Mouse (Mus musculus): ENCODE results near the gene Trpd52l3. TPM values are rescaled to one million over a fixed set of nuclear protein-coding genes. Genes with fewer than 3 reads are reported as not detected.

Gene Trpd52l3
- total and polyA plus RNA-seq, 2 experiments = not detected

DNA sequence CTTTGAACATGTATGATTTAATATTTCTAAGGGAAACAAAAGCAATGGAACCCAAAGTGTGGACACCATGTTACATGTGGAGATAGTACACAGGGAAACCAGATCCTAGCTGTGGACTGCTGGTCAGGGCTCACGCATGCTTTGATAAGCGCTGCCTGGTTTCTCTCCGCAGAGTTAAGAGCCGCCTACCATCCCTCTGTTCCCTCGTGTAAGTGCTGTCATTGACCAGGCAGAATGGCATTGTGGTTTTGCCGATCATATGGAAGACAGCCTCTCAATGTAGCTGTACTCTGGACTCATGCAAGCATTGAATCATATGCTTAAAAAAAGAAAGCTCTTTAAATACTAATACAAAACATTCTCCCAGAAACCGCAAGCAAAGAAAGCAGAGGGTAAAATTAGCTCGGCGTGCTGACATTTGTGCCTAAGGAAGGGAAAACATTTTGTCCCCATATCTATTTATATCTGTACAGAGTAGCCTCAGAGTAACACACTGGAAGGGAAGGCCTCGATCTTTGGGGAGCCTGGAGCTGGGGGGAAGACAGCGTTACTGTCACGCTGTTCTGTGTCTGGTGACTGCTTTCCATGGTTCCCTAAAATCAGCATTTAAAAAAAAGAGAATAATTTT lies 17.0 kb upstream of the Trpd52l3 start:
- Histone ChIP-seq H3K4me3 (ENCODE audit: insufficient read depth, low read depth, low read length) (no peak overlapping the region), H3K36me3 (ENCODE audit: control insufficient read depth, insufficient read depth, low read length) (no peaks in the 10 kb centered on the region), H3K79me2 (ENCODE audit: control insufficient read depth, insufficient read depth, low read length) (no peaks in the 10 kb centered on the region), H3K27ac (replicated peaks; ENCODE audit: insufficient read depth, low read depth, low read length) (no peak overlapping the region), H3K9ac (ENCODE audit: low read depth, low read length) (no peak overlapping the region), H3K27me3 (ENCODE audit: control insufficient read depth, insufficient read depth, low read length) (no peaks in the 10 kb centered on the region), H3K4me1 (ENCODE audit: control insufficient read depth, insufficient read depth, low read length) (peaks cover 4% of the 10 kb centered on the region; the same call in 1 of the 2 replicates)
- DNase-seq (ENCODE audit: extremely low read depth, low read depth, low spot score) = no peak
- TF ChIP-seq POLR2A (IDR thresholded peaks at IDR 0.05; ENCODE audit: extremely low read depth, insufficient read depth, low read length) = no peak
- WGBS = 89% methylated on average over 12 of the region's 12 CpGs

DNA sequence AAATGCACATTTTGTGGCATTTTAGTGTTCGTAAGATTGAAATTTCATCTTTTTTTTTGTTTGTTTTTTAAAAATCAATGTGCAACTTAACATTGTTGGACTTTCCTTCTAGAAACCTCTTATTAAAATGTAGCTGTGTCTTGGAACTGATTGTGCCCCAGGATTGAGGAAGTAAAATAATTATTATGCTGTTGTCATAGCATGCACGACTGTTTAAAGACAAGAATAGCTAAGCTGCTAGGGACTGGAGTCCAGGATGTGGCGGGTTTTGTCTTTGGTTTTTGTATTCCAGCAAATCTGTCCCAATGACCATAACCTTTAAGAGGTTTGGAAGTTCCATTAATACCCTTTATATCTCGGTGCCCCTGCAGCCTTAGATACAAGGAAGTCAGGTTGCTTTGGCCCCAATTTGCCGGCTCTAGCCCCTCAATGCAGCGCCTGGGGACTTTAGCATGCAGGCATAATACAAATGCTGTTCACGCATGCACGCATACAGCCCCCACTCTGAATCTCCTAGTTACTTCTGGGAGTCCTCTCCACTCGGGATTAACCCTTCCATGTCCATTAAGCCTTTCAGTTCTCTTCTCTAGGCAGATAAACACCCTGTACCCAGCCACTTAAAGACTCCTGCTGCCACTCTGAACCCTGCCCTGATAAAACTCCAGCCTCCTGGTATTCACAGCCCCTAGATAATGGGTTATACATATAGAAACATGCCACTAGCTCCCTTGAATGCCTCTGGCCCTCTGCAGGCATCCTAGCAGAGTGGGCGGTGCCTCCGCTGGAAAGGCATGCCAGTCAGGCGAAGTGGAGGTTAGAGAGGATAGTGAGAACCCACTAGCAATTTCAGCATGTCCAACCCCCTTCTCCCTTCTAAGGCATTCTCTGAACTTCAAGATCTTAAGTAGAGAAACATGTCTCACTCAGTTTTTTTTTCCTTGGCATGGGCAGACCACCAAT lies 2.9 kb upstream of the Trpd52l3 start:
- Histone ChIP-seq H3K79me2 (ENCODE audit: control insufficient read depth, insufficient read depth, low read length) (no peaks in the 10 kb centered on the region), H3K27me3 (ENCODE audit: control insufficient read depth, insufficient read depth, low read length) (no peaks in the 10 kb centered on the region), H3K9ac (ENCODE audit: low read depth, low read length) (no peak overlapping the region), H3K4me1 (ENCODE audit: control insufficient read depth, insufficient read depth, low read length) (no peaks in the 10 kb centered on the region), H3K36me3 (ENCODE audit: control insufficient read depth, insufficient read depth, low read length) (no peaks in the 10 kb centered on the region), H3K4me3 (ENCODE audit: insufficient read depth, low read depth, low read length) (no peak overlapping the region), H3K27ac (replicated peaks; ENCODE audit: insufficient read depth, low read depth, low read length) (no peak overlapping the region)
- 79% methylated on average over 12 of the region's 12 CpGs for WGBS
- TF ChIP-seq POLR2A (IDR thresholded peaks at IDR 0.05; ENCODE audit: extremely low read depth, insufficient read depth, low read length) (no peak), CTCF (IDR thresholded peaks at IDR 0.05; ENCODE audit: low read depth, low read length) (no peak)
- no peak for DNase-seq (ENCODE audit: extremely low read depth, low read depth, low spot score)

DNA sequence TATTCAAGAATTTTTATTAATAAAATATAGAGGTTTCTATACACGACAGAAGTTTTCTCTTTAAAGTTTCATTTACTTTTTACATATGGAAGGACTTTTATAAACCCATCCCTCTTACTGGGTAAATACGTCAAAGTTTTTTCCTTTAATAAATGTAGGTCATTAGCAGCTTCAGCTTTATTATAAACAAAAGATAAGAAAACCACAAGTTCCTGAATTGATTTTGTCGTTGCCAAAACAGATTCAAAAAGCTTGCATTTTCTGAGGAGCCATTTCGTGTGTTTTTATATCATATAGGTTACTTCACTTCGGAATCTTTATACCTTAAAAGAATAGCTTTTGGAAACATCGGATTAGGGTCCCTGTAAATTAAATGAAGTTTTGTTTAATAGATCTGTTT lies 2.0 kb upstream of the Trpd52l3 start:
- no peak overlapping the region for H3K9ac ChIP-seq (ENCODE audit: low read depth, low read length)
- no peak for DNase-seq (ENCODE audit: extremely low read depth, low read depth, low spot score)
- H3K4me1 ChIP-seq (ENCODE audit: control insufficient read depth, insufficient read depth, low read length) = no peaks in the 10 kb centered on the region
- H3K36me3 ChIP-seq (ENCODE audit: control insufficient read depth, insufficient read depth, low read length) = no peaks in the 10 kb centered on the region
- 77% methylated on average over 6 of the region's 6 CpGs for whole genome bisulfite sequencing
- H3K79me2 ChIP-seq (ENCODE audit: control insufficient read depth, insufficient read depth, low read length) = no peaks in the 10 kb centered on the region
- TF ChIP-seq POLR2A (IDR thresholded peaks at IDR 0.05; ENCODE audit: extremely low read depth, insufficient read depth, low read length) (no peak), CTCF (IDR thresholded peaks at IDR 0.05; ENCODE audit: low read depth, low read length) (no peak)
- H3K27me3 ChIP-seq (ENCODE audit: control insufficient read depth, insufficient read depth, low read length) = no peaks in the 10 kb centered on the region
- H3K4me3 ChIP-seq (ENCODE audit: insufficient read depth, low read depth, low read length) = no peak overlapping the region
- H3K27ac ChIP-seq (replicated peaks; ENCODE audit: insufficient read depth, low read depth, low read length) = no peak overlapping the region

DNA sequence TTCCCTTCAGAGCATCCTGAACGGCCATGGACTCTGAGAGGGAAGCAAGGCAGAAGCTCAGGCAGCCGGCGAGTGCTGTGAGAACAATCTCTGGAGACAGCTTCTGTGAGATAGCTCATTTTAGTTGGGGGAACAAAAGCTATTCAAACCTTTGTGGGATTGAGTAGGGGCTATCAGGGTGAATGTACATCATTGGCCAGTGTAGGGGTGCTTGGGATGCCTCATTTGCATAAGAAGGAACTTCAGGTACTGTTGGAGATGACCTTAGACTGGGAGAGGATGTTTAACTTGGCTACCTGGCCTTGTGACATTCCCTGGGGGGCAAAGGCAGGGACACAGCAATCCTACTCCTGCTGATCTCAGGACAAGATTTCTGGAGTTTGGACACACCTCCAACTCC lies 2.8 kb downstream of the Trpd52l3 start:
- TF ChIP-seq POLR2A (IDR thresholded peaks at IDR 0.05; ENCODE audit: extremely low read depth, insufficient read depth, low read length) (no peak), CTCF (IDR thresholded peaks at IDR 0.05; ENCODE audit: low read depth, low read length) (no peak)
- Histone ChIP-seq H3K4me1 (ENCODE audit: control insufficient read depth, insufficient read depth, low read length) (0 out of 2 replicates have a peak, but pooled peaks cover 3% of the 10 kb centered on the region), H3K4me3 (ENCODE audit: insufficient read depth, low read depth, low read length) (no peak overlapping the region), H3K9ac (ENCODE audit: low read depth, low read length) (no peak overlapping the region), H3K27me3 (ENCODE audit: control insufficient read depth, insufficient read depth, low read length) (no peaks in the 10 kb centered on the region), H3K27ac (replicated peaks; ENCODE audit: insufficient read depth, low read depth, low read length) (no peak overlapping the region), H3K79me2 (ENCODE audit: control insufficient read depth, insufficient read depth, low read length) (no peaks in the 10 kb centered on the region), H3K36me3 (ENCODE audit: control insufficient read depth, insufficient read depth, low read length) (no peaks in the 10 kb centered on the region)
- WGBS = 88% methylated on average over 3 of the region's 3 CpGs
- DNase-seq (ENCODE audit: extremely low read depth, low read depth, low spot score) = no peak

DNA sequence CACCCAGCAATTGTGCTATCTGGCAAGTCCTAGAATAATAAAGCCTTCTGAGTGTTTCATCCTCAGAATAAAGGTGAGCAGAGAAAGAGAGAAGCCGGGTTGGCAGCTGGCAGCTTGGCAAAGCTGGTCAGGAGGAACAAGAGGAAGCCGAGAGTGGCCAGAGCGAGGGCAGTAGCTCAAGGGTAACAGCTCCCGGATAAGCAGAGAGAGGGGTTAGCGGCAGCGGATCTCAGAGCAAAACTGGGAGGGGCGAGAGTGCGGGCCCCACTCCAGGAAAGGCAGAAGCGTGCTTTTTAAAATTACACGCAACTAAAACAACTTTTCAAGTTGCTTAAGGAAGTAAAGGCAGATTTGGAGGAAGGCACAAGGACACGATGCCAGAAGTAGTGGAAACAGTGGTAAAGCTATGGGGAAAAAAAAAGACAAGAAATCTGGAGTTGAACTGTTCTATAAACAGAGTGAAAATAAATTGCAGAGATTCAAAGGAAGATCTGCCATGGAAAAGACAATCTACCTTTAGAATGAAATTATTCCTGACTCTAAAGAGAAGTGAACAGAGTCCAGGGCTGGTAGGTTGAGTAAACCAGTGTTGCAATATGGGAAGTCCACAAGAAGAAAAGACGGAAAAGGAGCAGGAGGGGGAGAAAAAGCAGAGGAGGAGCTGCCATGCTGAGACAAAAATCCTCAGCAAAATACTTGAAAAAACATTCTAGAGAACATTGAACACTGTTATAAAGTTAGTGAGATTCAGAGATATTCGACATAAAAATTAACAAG lies 7.1 kb downstream of the Trpd52l3 start:
- Histone ChIP-seq H3K4me3 (ENCODE audit: insufficient read depth, low read depth, low read length) (no peak overlapping the region), H3K27me3 (ENCODE audit: control insufficient read depth, insufficient read depth, low read length) (no peaks in the 10 kb centered on the region), H3K36me3 (ENCODE audit: control insufficient read depth, insufficient read depth, low read length) (no peaks in the 10 kb centered on the region), H3K79me2 (ENCODE audit: control insufficient read depth, insufficient read depth, low read length) (no peaks in the 10 kb centered on the region), H3K27ac (replicated peaks; ENCODE audit: insufficient read depth, low read depth, low read length) (peak overlapping the region; percentile 46; the same call in 1 of the 2 replicates), H3K4me1 (ENCODE audit: control insufficient read depth, insufficient read depth, low read length) (0 out of 2 replicates have a peak, but pooled peaks cover 3% of the 10 kb centered on the region), H3K9ac (ENCODE audit: low read depth, low read length) (no peak overlapping the region)
- 35% methylated on average over 13 of the region's 13 CpGs for WGBS
- DNase-seq (ENCODE audit: extremely low read depth, low read depth, low spot score) = peak; percentile 82
- TF ChIP-seq CTCF (IDR thresholded peaks at IDR 0.05; ENCODE audit: low read depth, low read length) (no peak), POLR2A (IDR thresholded peaks at IDR 0.05; ENCODE audit: extremely low read depth, insufficient read depth, low read length) (no peak)

Measured in liver, adult 2 months (tissue).